Mouse (Mus musculus) ovary, adult 18-20 months (tissue): ENCODE data around the gene Olfr1396.
A peak's percentile ranks its signal among the peaks of the same experiment; 100 is the strongest.

Source experiments
- DNase-seq: peaks from one replicate; pipeline ENCODE4 v3.0.0; 2022; ENCODE audit warnings: low spot score, mixed read lengths

Gene Olfr1396

DNA sequence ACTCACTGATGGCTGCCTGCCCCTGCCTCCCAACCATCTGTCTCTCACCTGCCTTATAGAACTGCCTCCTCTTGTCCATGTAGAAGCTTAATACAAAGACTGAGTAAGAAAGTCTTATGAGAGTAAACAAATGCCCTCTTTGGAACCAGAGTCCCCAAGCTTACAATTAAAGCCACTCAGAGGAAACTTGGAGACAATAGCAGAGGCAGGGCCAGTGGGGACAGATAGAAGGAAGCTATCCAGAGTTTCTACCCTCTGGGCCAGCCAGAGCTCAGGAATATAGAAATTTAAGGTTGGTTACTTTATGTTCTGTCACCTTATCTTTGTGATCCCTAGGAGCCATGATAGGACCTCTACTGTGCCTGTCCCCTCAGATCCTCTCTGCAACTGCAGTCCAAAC lies at the start of gene Olfr1396:
Gene Olfr1396 (minus strand): TSS at position 101 of the 400 bp plus-strand sequence.
- no peak for DNase-seq

DNA sequence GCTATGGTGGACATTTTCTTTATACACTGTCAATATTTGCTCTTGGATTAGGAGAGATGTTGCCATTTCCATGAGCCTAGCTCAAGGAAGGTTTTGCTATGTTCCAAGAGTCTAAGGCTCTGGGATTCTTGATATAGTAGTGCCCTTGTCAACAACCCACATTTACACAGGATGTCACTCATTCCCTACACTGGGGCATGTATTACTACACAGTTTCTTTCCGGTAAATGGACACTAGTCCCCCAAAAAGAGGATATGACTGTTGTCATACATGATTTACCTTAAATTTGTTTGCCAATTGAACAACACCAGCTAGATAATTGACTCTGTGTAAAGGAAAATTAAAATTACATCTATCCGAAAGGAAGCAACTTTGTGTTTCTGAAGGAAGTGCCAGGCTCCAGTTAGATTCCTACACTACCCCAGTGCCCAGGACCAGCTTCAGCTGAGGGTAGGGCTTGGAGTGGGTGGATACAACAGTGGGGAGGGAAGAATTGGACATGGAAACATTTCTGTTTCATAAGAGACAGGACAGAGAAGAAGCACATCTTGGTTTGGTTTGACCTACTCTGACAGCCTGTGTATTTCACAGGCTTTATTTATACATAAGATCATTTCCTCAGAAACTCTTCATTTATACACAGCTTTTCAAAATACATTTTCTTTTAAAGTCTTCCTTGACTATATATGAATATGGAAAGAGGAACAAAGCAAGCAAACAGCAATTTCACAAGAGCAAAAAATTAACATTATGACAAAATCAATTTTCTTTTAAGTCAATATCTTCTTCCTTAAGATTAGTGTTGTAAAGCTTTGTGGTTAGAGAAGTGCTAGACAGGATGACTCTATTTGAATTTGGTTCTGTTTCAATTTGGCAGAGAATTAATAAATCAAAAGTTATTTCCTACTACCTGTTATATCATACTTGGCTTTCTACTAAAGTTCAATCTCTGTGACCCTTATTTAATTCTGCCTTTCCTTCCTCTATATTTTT lies 42.4 kb upstream of the Olfr1396 start:
- no peak for DNase-seq

DNA sequence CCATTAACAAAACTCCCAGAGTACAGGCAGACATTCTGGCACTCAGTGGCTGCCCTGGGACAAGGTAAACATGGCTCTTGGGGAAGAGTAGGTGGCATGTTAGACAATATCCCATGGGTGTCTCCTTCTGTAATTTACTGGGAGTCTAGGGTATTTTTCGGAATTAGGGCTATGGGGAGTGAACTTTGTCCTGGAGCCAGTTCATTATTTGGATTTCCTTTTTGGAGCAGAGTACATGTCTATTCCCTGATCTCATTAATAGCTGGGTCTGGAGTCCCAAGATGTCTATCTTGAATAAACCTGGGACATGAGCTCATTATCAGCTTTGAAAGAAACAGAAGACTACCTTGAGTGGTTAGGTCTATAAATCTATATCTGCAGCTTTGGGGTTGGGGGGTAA lies 39.4 kb upstream of the Olfr1396 start, which contains the start of gene Olfr1394:
Gene Olfr1394 (plus strand): TSS at position 301 of the 400 bp plus-strand sequence.
- no peak for DNase-seq

DNA sequence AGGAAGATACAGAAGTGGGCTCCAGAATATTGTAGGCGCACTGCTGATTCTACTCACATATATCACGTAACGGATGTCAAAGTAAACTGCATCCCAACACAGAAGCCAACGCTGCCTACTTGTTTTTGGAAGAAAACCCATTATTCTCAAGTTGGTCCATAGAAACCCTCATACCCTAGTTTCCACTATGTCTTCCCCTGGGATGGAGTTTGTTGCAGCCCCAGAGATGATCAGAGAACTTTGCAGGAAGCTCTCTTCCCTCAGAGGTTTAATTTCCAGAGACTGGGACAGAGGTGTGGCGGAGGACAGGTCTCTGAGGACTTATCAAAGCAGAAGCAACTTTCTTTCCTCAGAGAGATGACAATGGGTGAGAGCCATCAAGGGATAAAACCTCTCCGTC lies 27.3 kb upstream of the Olfr1396 start, which contains the start of gene Olfr1395:
Gene Olfr1395 (plus strand): TSS at position 301 of the 400 bp plus-strand sequence.
- no peak for DNase-seq

DNA sequence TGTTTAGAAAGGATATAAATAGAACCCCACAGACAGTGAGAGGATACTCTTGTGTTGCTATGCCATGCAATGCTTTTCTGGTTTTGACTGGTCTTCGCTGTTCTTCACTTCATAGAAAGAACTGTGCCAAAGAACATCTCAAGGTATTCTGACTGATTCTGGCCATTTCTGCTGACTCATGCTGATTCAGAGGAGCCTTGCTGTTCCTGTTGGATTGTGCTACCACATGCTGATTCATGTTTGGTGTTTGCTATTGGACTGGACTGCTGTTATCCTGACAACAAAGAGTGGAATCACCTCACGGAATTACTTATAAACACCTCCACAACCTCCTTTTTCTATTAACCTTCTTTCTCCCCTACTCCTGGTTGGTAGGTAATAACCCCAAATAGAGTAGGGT lies 9.5 kb upstream of the Olfr1396 start:
- DNase-seq, result no peak

DNA sequence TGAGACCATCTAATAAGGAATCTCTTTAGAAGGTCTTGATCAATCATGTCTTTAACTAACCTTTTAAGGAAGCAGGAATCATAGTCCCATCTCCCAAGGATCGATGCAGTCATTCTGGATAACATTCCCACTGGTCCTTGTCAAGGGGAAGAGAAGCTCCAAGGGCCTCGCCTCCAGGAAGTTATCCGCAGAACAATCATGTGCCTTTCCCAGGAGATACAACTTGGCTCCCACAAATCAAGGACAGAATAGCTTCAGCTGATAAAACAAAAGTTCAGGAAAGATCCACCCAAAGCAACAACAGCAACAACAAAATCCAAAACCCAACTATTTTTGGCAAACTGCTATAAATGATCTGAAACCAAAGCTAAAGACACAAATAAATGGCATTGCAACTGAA lies 5.0 kb upstream of the Olfr1396 start:
- no peak for DNase-seq

DNA sequence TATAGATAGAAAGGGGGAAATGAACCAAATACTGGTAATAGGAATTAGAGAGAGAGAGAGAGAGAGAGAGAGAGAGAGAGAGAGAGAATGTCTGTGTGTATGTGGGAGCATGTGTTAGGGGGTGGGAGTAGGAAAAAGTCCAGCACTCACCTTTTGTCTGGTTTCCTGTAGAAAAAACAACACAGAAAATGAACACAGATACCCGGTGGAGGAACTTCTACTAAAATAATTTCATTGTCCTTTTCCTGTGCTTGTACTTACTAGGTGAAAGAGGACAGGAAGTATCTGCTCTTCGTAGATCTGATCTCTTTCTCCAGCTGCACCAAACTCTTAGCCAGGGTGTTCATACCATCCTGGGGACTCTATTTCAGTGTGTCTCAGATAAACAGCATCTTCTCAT lies 516 bp downstream of the Olfr1396 start:
- no peak for DNase-seq

DNA sequence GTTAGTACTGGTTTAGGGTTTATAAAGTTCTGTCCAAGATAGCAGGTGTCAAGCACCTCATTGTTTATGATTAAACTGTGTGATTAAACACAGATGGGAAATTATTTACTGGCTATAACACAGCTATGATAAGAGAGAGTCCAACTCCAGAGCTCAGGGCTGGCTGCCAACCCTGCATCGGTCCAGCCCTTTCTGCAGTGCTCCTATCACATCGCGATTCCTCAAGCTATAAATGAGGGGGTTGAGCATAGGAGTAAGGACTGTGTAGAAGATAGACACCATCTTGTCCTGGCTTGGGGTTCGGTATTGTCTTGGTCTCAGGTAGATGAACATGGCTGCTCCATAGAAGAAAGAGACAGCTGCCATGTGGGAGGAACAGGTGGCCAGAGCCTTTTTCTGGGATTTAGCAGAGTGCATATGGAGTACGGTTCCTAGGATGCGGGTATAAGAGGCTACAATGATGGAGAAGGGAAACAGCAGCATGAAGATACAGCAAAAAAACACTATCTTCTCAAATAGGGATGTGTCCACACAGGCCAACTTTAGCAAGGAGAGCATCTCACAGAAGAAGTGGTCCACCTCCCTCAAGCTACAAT lies 2.0 kb downstream of the Olfr1396 start:
- DNase-seq, result no peak

DNA sequence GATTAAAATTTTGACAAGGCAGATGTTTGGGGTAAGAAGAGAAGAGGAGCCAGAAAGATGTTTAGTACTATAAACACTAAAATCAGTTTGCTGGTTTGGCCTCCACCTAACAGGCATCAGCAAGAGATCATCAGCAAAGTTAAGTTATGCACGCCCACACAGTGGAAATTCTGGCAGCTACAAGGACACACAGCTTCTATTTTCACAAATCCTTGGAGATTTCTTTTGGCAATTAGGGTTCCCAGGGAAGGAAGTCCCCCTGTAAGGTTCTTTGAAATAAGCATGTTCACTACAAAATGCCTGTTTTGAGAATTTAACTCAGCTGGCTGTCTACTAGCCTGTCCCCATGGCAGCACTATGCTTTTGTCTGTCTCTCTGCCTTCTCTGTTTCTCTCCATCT lies 3.7 kb downstream of the Olfr1396 start:
- no peak for DNase-seq

DNA sequence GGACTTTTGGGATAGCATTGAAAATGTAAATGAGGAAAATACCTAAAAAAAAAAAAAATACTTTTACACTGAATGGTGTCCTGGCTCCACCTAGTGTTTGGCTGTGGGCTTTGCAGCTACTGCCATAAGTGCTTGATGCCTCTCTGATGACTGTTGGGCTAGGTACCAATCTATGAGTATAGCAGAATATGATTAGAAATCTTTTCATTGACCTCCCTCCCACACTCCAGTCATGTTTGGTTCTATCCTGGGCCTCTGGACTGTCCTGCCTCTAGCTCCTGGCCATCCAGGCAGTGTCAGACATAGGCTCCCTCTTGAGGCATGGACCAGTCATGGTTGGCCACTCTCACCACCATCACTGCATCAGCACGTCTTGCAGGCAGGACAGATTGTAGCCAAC lies 5.8 kb downstream of the Olfr1396 start:
- no peak for DNase-seq

DNA sequence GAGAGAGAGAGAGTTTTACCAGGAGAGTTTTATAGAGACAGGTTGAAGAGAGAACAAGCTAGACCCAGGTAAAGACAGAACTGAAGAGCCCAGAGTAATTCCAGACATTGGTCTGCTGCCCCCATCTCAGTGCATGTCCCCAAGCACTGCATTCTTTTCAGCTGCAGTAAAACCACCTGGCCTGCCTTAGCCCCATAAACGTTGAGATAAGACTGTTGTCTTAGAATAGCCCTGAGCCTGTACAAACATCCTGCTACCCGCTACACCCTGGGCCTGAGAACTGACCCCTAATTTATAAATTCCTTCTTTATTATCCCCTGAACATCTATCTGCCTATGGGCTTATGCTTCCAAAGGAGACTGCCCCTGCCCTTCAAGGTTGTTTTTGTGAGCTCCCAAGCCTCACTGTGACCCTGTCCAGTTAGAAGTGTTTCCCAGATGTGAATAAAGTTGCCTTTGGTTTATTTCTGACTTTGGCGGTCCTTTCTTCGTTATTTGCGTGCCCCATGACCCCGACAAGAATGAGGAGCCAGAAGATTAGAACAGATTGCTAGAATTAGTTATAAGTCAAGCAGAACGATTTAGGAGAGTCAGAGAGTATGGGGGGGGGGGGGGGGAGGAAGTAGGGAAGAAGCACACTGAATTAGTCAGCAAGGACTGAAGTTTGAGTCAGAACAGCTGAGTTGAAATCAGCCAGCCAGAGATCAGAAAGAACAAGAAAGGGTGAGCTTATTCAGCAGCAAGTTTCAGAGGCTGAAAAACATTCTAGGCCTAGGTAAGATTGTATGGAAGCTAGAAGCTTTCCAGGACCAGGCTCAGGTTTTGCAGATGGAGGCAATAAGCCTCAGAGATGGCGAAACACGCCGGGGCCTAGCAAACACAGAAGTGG lies 6.8 kb downstream of the Olfr1396 start:
- DNase-seq, result no peak

DNA sequence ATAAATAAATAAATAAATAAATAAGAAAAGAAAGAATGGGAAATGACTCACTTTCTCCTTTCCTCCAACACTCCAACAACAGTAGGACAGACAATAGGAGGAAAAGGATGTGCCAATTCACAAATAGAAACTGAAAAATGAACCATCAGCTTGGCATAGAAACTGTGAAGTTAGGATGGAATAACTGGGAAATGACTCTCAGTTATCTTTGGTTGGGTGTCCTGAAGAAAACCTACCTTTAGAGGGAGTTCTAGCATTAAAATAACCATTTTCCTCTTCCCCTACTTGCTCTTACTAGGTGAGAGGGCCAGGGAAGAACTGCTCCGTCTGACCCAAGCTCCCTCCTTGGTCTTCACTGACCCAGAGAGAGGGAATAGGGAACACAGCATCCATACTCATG lies 8.9 kb downstream of the Olfr1396 start:
- no peak for DNase-seq

DNA sequence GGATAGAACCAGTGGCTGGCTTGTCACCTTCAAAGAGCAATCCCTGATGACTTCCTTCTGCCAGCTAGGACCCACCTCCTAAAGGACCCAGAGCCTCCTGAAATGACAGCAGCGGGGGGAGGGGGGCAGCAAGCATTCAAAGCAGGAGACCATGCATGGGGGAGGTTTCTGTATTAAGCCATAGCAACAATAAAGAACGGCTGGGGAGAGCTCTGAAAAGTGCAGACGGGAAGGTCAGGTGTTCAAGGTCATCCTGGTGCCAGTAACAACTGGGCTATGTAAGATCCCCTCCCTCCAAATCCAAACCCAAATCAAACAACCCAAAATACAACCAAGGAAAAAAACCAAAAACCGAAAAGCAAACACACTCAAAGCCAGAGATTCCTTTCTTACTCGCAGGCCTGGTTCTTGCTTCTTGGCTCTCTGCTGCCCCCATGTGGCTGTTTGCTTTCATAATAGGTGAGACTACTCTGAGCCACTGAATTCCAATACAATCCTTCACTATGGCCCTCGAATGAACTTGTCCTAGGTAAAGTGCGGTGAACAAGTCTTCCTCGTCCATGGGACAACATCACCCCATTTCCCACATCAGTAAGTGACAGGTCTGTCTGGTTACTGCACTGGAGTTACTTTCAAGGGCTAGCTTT lies 11.5 kb downstream of the Olfr1396 start:
- DNase-seq, result peak; percentile 51

DNA sequence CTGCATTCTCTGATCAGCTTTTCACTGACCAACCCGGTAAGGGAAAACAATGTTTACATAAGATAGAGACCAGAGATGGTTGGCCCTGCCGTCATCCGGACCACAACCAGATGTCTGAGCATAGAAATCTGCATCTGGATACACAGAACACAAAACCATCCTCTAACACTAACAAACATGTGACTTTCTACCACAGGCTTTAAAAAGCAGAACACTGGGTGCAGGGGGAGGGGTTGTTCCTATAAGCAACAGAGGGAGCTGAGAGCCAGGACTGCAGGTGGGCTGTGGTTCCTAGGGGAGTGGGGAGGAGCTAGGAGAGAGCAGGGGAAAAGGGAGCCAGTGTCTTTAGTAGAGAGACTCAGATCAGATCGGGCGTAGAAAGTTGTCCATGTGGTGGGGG lies 13.2 kb downstream of the Olfr1396 start:
- no peak for DNase-seq

DNA sequence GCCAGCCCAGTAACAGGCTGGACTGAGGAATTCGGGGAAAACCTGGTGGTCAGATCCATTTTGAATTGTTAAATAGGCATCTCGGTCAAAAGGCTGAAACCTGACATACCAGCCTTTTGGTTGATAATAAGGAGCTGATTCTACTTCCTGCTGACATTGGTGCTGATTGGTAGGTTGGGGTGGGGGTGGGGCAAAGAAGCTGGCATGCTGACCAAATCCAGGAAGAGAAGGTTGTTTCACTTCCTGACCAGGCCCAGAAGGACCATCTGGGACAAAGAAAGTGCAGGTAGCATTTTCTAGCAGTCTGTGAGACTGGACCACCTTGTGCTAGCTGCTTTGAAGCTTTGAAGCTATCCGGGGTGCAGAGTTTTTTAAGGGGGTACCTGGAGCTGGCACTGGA lies 14.3 kb downstream of the Olfr1396 start:
- DNase-seq, result no peak

DNA sequence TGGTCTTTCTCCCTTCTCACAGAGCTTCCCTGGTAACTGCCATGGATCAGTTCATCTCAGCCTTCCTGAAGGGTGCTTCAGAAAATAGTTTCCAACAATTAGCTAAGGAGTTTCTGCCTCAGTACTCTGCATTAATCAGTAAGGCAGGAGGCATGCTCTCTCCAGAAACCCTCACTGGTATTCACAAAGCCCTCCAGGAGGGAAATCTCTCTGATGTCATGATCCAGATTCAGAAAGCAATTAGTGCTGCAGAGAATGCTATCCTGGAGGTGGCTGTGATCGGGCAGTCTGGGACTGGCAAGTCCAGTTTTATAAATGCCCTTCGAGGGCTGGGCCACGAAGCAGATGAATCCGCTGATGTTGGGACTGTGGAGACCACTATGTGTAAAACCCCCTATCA lies 19.3 kb downstream of the Olfr1396 start:
- no peak for DNase-seq

DNA sequence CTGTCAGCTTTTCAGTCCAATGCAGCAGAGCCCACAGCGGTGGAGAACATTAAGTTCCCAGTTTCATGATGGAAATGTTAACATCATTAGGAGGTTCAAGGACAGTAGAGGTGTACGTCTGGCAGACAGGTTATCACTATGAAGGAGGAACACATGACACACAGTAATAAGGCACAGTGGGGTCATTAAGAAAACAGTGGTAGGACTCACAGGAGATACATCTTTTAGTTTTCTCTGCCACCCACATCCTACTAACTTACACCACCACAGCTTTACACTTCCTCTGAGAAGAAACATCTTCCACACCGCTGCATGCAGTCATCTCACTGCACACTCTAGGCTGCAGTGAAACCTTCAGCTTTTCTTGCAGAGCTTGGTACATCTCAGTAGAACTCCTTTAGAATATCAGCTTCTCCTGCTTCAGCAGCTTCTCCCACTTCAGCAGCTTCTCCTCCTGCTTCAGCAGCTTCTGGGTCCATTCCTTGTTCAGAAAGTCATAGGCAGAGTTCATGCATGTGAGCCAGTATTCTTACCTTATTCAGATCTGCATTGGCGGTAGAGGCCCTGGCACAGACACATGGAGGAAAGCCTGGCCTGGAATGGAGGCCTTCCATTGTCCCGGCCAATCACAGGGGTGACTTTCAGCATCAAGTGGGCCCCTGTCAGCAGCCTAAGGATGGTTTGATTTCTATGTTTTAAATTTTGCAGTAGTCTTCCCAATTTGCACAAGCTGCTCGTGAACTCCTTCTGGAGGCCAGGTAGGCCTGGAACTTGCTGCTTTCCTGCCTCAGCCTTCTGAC lies 20.6 kb downstream of the Olfr1396 start:
- no peak for DNase-seq

DNA sequence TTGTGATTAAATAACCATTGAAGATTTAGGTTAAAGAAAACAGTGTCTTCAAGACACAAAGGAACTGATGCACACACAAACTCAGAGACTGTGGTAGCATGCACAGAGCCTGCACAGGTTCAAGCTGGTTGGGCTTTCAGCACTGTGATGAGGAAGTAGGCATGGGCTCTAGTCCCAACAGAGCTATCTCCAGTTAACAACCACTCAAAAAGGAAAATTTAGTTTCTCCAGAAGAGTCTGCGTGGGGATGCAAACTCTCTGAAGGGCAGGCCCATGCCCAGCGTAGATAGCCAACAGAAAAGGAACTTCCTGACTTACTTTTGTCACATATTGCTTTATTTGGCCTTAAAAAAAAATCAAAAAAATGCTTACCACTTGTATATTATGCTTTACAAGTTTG lies 21.9 kb downstream of the Olfr1396 start:
- DNase-seq, result no peak

DNA sequence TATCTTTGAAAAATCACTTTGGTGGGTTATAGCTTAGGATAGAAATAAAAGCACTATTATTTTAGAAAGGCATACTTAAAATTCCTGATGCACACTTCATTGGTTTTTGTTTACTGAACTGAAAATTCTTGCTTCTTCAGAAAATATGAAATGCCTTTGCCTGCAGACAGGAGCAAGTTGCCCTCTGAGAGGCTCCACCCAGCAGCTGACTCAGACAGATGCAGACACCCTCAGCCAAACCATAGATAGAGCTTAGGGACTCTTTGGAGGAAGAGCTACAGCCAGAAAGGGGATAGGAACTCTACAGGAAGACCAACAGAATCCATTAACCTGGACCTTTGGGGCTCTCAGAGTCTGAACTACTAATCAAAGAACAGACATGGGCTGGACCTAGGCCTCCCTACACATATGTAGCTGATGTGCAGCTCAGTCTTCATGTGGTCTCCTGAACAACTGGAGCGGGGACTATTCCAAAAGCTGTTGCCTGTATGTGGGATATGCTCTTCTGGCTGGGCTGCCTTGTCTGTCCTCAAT lies 22.6 kb downstream of the Olfr1396 start:
- no peak for DNase-seq

DNA sequence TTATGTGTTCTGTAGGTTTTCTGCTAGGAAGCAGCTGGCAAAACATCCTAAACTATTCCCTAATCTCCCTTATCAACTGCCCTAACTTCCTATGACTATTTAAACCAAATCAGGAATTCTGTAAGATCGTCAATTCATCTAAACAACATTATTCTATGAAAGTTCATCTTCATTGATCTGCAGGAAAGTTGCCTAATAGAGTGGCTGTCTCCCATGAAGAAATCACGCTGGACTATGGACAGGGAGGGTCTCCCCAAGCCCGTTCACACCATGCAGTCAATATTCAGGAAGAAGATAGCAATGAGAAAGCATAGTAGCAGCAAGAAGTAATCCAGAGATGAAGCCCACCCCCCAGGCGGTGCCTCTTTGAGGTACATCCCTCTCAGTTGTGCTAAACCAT lies 23.5 kb downstream of the Olfr1396 start:
- no peak for DNase-seq

DNA sequence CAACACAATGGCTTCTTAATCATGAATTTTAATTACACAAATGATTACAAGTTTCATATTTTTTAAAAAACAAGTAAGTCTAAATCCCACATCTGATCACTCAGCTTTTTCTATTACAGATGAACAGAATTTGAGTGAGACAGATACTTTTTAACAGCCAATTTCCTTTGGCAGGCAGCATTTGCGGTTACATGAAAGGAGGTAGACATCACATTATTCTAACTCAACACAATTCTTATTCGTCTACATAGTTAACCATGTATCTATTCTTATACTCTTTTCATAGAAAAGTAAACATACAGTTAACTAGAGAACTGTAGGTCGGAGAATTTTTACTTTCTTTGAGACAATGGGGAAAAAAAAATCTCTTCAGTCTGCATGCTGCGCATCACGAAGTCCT lies 24.1 kb downstream of the Olfr1396 start:
- DNase-seq, result no peak
